In genomic region chrX:166931048-166931447, GRCm38 (mm10) we compare ENCODE assay signal across 11 mouse cellular contexts.
A peak's percentile ranks its signal among the peaks of the same experiment; 100 is the strongest.
DNase-seq lines count a peak whose midpoint lies in the region; ATAC-seq lines count a peak whose summit lies in the region.
"Had no signal": no experiment of that assay in that cellular context is flagged by ENCODE, and none has a peak within 500 bp of the region (broad histone marks: within the 10 kb centered on the region; RNA-seq: fewer than 3 reads in every experiment).

No protein-coding gene starts in this region.

- 0 out of 2 replicates have a peak overlapping the region, but pooled peaks have one; percentile 22 for H3K27ac ChIP-seq in heart, embryonic 15.5 days
- H3K27ac ChIP-seq: embryonic facial prominence, embryonic 12.5 days had no signal

- H3K4me2 ChIP-seq in heart, embryonic 15.5 days: no peak overlapping the region
- H3K4me2 ChIP-seq: embryonic facial prominence, embryonic 12.5 days had no signal

- 28% methylated on average over 4 of the region's 4 CpGs for WGBS in heart, embryonic 15.5 days

- H3K4me1 ChIP-seq in heart, embryonic 15.5 days (replicated peaks): no peaks in the 10 kb centered on the region
- H3K4me1 ChIP-seq: embryonic facial prominence, embryonic 12.5 days had no signal

- ATAC-seq in heart, embryonic 15.5 days (replicated peaks; ENCODE audit: insufficient number of reproducible peaks, insufficient read depth, low FRiP score, low read depth): no peak
- ATAC-seq: Patski had no signal

- no peaks in the 10 kb centered on the region for H3K27me3 ChIP-seq in heart, embryonic 15.5 days
- H3K27me3 ChIP-seq: embryonic facial prominence, embryonic 12.5 days had no signal

- peak; percentile 6 for DNase-seq in embryo, embryonic 10 days (ENCODE audit: low spot score)
- no peak for DNase-seq in embryo, embryonic 11 days
- peak; percentile 57 for DNase-seq in adipocyte (ENCODE audit: low spot score)
- DNase-seq in kidney, postnatal 14 days: peak; percentile 62
- no peak for DNase-seq in cerebellum, adult 9-10 months
- no peak for DNase-seq in frontal cortex, postnatal 10 days (ENCODE audit: low spot score in 2 of 2)
- DNase-seq in left cerebral cortex, adult 8-10 months (ENCODE audit: low spot score in 2 of 2): no peak
- DNase-seq: retina, postnatal 1 day had no signal

- no peaks in the 10 kb centered on the region for H3K36me3 ChIP-seq in heart, embryonic 15.5 days
- H3K36me3 ChIP-seq: embryonic facial prominence, embryonic 12.5 days had no signal

- no peak overlapping the region for H3K4me3 ChIP-seq in heart, embryonic 15.5 days
- H3K4me3 ChIP-seq: embryonic facial prominence, embryonic 12.5 days had no signal

- no peak overlapping the region for H3K9ac ChIP-seq in heart, embryonic 15.5 days
- H3K9ac ChIP-seq: embryonic facial prominence, embryonic 12.5 days had no signal

- no peaks in the 10 kb centered on the region for H3K9me3 ChIP-seq in heart, embryonic 15.5 days (replicated peaks)
- H3K9me3 ChIP-seq: embryonic facial prominence, embryonic 12.5 days had no signal

Comparison
In these comparisons a context has a peak if more than half of its experiments do, and no peak if none do; other contexts are left out.
1. DNase-seq: peak in embryo, embryonic 10 days (single experiment), adipocyte (single experiment) and kidney, postnatal 14 days (single experiment); none in embryo, embryonic 11 days (single experiment), cerebellum, adult 9-10 months (single experiment), frontal cortex, postnatal 10 days (0 of 2) and left cerebral cortex, adult 8-10 months (0 of 2).